ENCODE assay signal across 9 mouse cellular contexts in genomic region chr14:76708728-76709127, GRCm38 (mm10).
A peak's percentile ranks its signal among the peaks of the same experiment; 100 is the strongest.
DNase-seq lines count a peak whose midpoint lies in the region; ATAC-seq and TF ChIP-seq lines count a peak whose summit lies in the region.
"Had no signal": no experiment of that assay in that cellular context is flagged by ENCODE, and none has a peak within 500 bp of the region (broad histone marks: within the 10 kb centered on the region; RNA-seq: fewer than 3 reads in every experiment).

No protein-coding gene starts in this region.

- peak overlapping the region; percentile 74; the same call in 1 of the 2 replicates for H3K27ac ChIP-seq in lung, embryonic 14.5 days (ENCODE audit: low read depth)
- 0 out of 2 replicates have a peak overlapping the region, but pooled peaks have one; percentile 9 for H3K27ac ChIP-seq in intestine, embryonic 14.5 days (ENCODE audit: low read depth)
- H3K27ac ChIP-seq in stomach, postnatal 0 days (replicated peaks) = peak overlapping the region; percentile 85

- no peak overlapping the region for H3K9ac ChIP-seq in lung, embryonic 14.5 days
- H3K9ac ChIP-seq in intestine, embryonic 14.5 days (ENCODE audit: low read length) = no peak overlapping the region
- no peak overlapping the region for H3K9ac ChIP-seq in stomach, postnatal 0 days (ENCODE audit: low read length)

- no peaks in the 10 kb centered on the region for H3K27me3 ChIP-seq in lung, embryonic 14.5 days (ENCODE audit: insufficient read depth, low read length)
- H3K27me3 ChIP-seq in intestine, embryonic 14.5 days (replicated peaks; ENCODE audit: control insufficient read depth, insufficient read depth, low read length) = no peaks in the 10 kb centered on the region
- no peaks in the 10 kb centered on the region for H3K27me3 ChIP-seq in stomach, postnatal 0 days (ENCODE audit: control insufficient read depth, insufficient read depth, low read length)

- peaks cover 7% of the 10 kb centered on the region; the same call in 1 of the 2 replicates for H3K4me1 ChIP-seq in lung, embryonic 14.5 days (ENCODE audit: insufficient read depth)
- no peaks in the 10 kb centered on the region for H3K4me1 ChIP-seq in lung, adult 2 months (ENCODE audit: control insufficient read depth, insufficient read depth, low read length)
- H3K4me1 ChIP-seq in intestine, embryonic 14.5 days (replicated peaks; ENCODE audit: control insufficient read depth, insufficient read depth, low read length) = 0 out of 2 replicates have a peak, but pooled peaks cover 6% of the 10 kb centered on the region
- H3K4me1 ChIP-seq in stomach, postnatal 0 days (replicated peaks; ENCODE audit: control insufficient read depth, insufficient read depth) = no peaks in the 10 kb centered on the region

- no peak overlapping the region for H3K4me2 ChIP-seq in lung, embryonic 14.5 days
- no peak overlapping the region for H3K4me2 ChIP-seq in intestine, embryonic 14.5 days (ENCODE audit: low read length)
- no peak overlapping the region for H3K4me2 ChIP-seq in stomach, postnatal 0 days (replicated peaks; ENCODE audit: low read depth)

- no peak for ATAC-seq in lung, embryonic 14.5 days (ENCODE audit: insufficient read depth)
- ATAC-seq in intestine, embryonic 14.5 days (replicated peaks; ENCODE audit: low FRiP score, low TSS enrichment, low read depth) = no peak
- peak; percentile 61; the same call in 1 of the 2 replicates for ATAC-seq in stomach, postnatal 0 days (ENCODE audit: low FRiP score, low TSS enrichment)
- ATAC-seq in megakaryocyte progenitor cell, adult 5-6 weeks (replicated peaks; ENCODE audit: poor library complexity) = no peak

- H3K36me3 ChIP-seq in lung, embryonic 14.5 days (ENCODE audit: insufficient read depth) = no peaks in the 10 kb centered on the region
- H3K36me3 ChIP-seq in intestine, embryonic 14.5 days (ENCODE audit: control insufficient read depth, insufficient read depth, low read length) = no peaks in the 10 kb centered on the region
- H3K36me3 ChIP-seq in stomach, postnatal 0 days (ENCODE audit: control insufficient read depth, insufficient read depth, low read length) = no peaks in the 10 kb centered on the region

- no peak overlapping the region for H3K4me3 ChIP-seq in lung, embryonic 14.5 days (ENCODE audit: low read depth, low read length)
- H3K4me3 ChIP-seq in lung, adult 2 months (replicated peaks; ENCODE audit: extremely low read depth, low read depth, low read length) = no peak overlapping the region
- no peak overlapping the region for H3K4me3 ChIP-seq in intestine, embryonic 14.5 days (ENCODE audit: low read depth, low read length)
- H3K4me3 ChIP-seq in stomach, postnatal 0 days (ENCODE audit: low read depth, low read length) = no peak overlapping the region

- TF ChIP-seq EP300 in stomach, postnatal 0 days (optimal IDR thresholded peaks at IDR 0.05) = peak; percentile 82

- peak; percentile 48 for DNase-seq in adrenal gland, postnatal 10 days
- DNase-seq in adrenal gland, postnatal 36 days = no peak
- DNase-seq in lung, embryonic 14.5 days = peak; percentile 44
- no peak for DNase-seq in lung, adult 2 months
- no peak for DNase-seq in intestine, embryonic 14.5 days (ENCODE audit: low spot score)
- DNase-seq in stomach, postnatal 0 days (ENCODE audit: low spot score) = no peak
- no peak for DNase-seq in natural killer cell, adult 2 months (ENCODE audit: low spot score in 2 of 2)
- DNase-seq: cerebellum, adult 9-10 months had no signal

- 55% methylated on average over 11 of the region's 11 CpGs for WGBS in lung, embryonic 14.5 days
- WGBS in lung, adult 2 months = 69% methylated on average over 11 of the region's 11 CpGs
- 68% methylated on average over 11 of the region's 11 CpGs for WGBS in intestine, embryonic 14.5 days
- 51% methylated on average over 11 of the region's 11 CpGs for whole genome bisulfite sequencing in stomach, postnatal 0 days

- TF ChIP-seq POLR2A in lung, adult 2 months (IDR thresholded peaks at IDR 0.05; ENCODE audit: borderline replicate concordance, extremely low read depth, low read depth, low read length) = no peak

- H3K9me3 ChIP-seq in lung, embryonic 14.5 days (ENCODE audit: low read depth, low read length) = no peaks in the 10 kb centered on the region
- H3K9me3 ChIP-seq in intestine, embryonic 14.5 days (ENCODE audit: control insufficient read depth, low read length) = no peaks in the 10 kb centered on the region
- no peaks in the 10 kb centered on the region for H3K9me3 ChIP-seq in stomach, postnatal 0 days (ENCODE audit: control insufficient read depth, low read length)

- TF ChIP-seq CTCF in lung, embryonic 14.5 days (IDR thresholded peaks at IDR 0.05; ENCODE audit: low read depth) = no peak
- TF ChIP-seq CTCF in lung, adult 2 months (IDR thresholded peaks at IDR 0.05; ENCODE audit: insufficient read depth, low read length) = no peak
- TF ChIP-seq CTCF in stomach, postnatal 0 days (IDR thresholded peaks at IDR 0.05; ENCODE audit: low read depth) = no peak

Comparison
In these comparisons a context has a peak if more than half of its experiments do, and no peak if none do; other contexts are left out.
1. DNase-seq: peak in adrenal gland, postnatal 10 days (single experiment) and lung, embryonic 14.5 days (single experiment); none in adrenal gland, postnatal 36 days (0 of 2), lung, adult 2 months (single experiment), intestine, embryonic 14.5 days (single experiment), stomach, postnatal 0 days (single experiment) and natural killer cell, adult 2 months (0 of 2).
2. H3K27ac ChIP-seq: peak in every context shown above with its lines; median percentile 85 in stomach, postnatal 0 days; 74 in lung, embryonic 14.5 days; 9 in intestine, embryonic 14.5 days.